Mouse (Mus musculus): ENCODE measurements around the gene Them4. TPM values are rescaled to one million over a fixed set of nuclear protein-coding genes. Genes with fewer than 3 reads are reported as not detected.

Them4 gene
- polyA plus RNA-seq, 1 experiment from 2014 or later, result 9.6 TPM

- ATAC-seq (replicated peaks; ENCODE audit: low FRiP score), result no peak
- Histone ChIP-seq H3K4me3 (ENCODE audit: low read depth, low read length) (no peak overlapping the region), H3K4me1 (replicated peaks; ENCODE audit: control insufficient read depth, insufficient read depth, low read length) (peaks cover 15% of the 10 kb centered on the region), H3K36me3 (ENCODE audit: control insufficient read depth, insufficient read depth, low read length) (no peaks in the 10 kb centered on the region), H3K9me3 (ENCODE audit: control insufficient read depth, low read length) (no peaks in the 10 kb centered on the region), H3K27me3 (ENCODE audit: control insufficient read depth, insufficient read depth, low read length) (peaks cover 4% of the 10 kb centered on the region; the same call in 1 of the 2 replicates), H3K4me2 (ENCODE audit: low read depth, low read length, severe bottlenecking) (no peak overlapping the region), H3K9ac (ENCODE audit: low read length) (no peak overlapping the region), H3K27ac (ENCODE audit: low read depth, low read length) (no peak overlapping the region)
- no peak for DNase-seq (ENCODE audit: low spot score)
- WGBS, result 0% methylated on average over 3 of the region's 3 CpGs
These were observed 62.1 kb downstream of the Them4 start for GRCm38 (mm10) chr3:94372038-94372437.

DNA sequence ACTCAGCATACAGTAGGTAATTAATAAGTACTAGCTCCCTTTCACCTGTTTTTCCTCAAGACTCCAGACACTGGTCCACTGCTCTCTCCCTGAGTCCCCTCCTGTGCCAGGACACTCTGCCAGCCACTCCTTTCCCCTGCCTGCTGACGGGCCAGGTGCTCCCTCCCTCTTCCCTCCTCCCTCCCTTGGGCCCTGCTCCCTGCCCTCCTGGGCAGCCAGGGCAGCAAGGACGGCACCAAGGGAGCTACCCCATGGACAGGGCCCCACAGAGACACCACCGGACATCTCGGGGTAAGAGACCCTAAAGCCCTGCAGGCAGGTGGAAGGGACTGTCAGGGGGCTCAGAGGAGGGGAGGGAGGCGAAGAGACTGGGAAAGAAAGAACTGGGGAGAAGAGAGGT, 62.8 kb downstream of the Them4 start, which contains the start of gene Rorc:
Gene Rorc, plus strand, starts transcription at position 154 of the 400 bp plus-strand sequence.
- H3K4me3 ChIP-seq (ENCODE audit: low read depth, low read length), result peak within 1 kb of the TSS; percentile 7; the same call in 1 of the 2 replicates
- peak within 1 kb of the TSS; percentile 43 for H3K4me2 ChIP-seq (ENCODE audit: low read depth, low read length, severe bottlenecking)
- WGBS, result 16% methylated on average over 5 of the region's 5 CpGs
- ATAC-seq (replicated peaks; ENCODE audit: low FRiP score) (0 out of 2 replicates have a peak, but pooled peaks have one; percentile 13), DNase-seq (ENCODE audit: low spot score) (no peak)
- H3K4me1 ChIP-seq (replicated peaks; ENCODE audit: control insufficient read depth, insufficient read depth, low read length), result peaks cover 15% of the 10 kb centered on the region
- H3K9me3 ChIP-seq (ENCODE audit: control insufficient read depth, low read length), result no peaks in the 10 kb centered on the region
- H3K9ac ChIP-seq (ENCODE audit: low read length), result peak within 1 kb of the TSS; percentile 16
- peaks cover 4% of the 10 kb centered on the region; the same call in 1 of the 2 replicates for H3K27me3 ChIP-seq (ENCODE audit: control insufficient read depth, insufficient read depth, low read length)
- no peak within 1 kb of the TSS for H3K27ac ChIP-seq (ENCODE audit: low read depth, low read length)
- no peaks in the 10 kb centered on the region for H3K36me3 ChIP-seq (ENCODE audit: control insufficient read depth, insufficient read depth, low read length)

- Histone ChIP-seq H3K4me3 (ENCODE audit: low read depth, low read length) (peak overlapping the region; percentile 7; the same call in 1 of the 2 replicates), H3K36me3 (ENCODE audit: control insufficient read depth, insufficient read depth, low read length) (no peaks in the 10 kb centered on the region), H3K27ac (ENCODE audit: low read depth, low read length) (no peak overlapping the region), H3K4me1 (replicated peaks; ENCODE audit: control insufficient read depth, insufficient read depth, low read length) (peaks cover 15% of the 10 kb centered on the region), H3K4me2 (ENCODE audit: low read depth, low read length, severe bottlenecking) (peak overlapping the region; percentile 43), H3K9me3 (ENCODE audit: control insufficient read depth, low read length) (no peaks in the 10 kb centered on the region), H3K27me3 (ENCODE audit: control insufficient read depth, insufficient read depth, low read length) (peaks cover 4% of the 10 kb centered on the region; the same call in 1 of the 2 replicates), H3K9ac (ENCODE audit: low read length) (peak overlapping the region; percentile 16)
- 4% methylated on average over 10 of the region's 10 CpGs for WGBS
- ATAC-seq (replicated peaks; ENCODE audit: low FRiP score) (peak; percentile 50; the same call in 1 of the 2 replicates), DNase-seq (ENCODE audit: low spot score) (no peak)
These were observed 63.2 kb downstream of the Them4 start for GRCm38 (mm10) chr3:94373090-94373489.

GRCm38 (mm10) chr3:94373597-94374011, 63.7 kb downstream of the Them4 start:
- peaks cover 4% of the 10 kb centered on the region; the same call in 1 of the 2 replicates for H3K27me3 ChIP-seq (ENCODE audit: control insufficient read depth, insufficient read depth, low read length)
- peaks cover 15% of the 10 kb centered on the region for H3K4me1 ChIP-seq (replicated peaks; ENCODE audit: control insufficient read depth, insufficient read depth, low read length)
- no peaks in the 10 kb centered on the region for H3K36me3 ChIP-seq (ENCODE audit: control insufficient read depth, insufficient read depth, low read length)
- H3K9ac ChIP-seq (ENCODE audit: low read length), result peak overlapping the region; percentile 16; the same call in 1 of the 2 replicates
- no peak overlapping the region for H3K27ac ChIP-seq (ENCODE audit: low read depth, low read length)
- no peak for DNase-seq (ENCODE audit: low spot score)
- 0% methylated on average over 5 of the region's 5 CpGs for WGBS
- H3K4me2 ChIP-seq (ENCODE audit: low read depth, low read length, severe bottlenecking), result peak overlapping the region; percentile 43; the same call in 1 of the 2 replicates
- ATAC-seq (replicated peaks; ENCODE audit: low FRiP score), result peak; percentile 61
- H3K4me3 ChIP-seq (ENCODE audit: low read depth, low read length), result peak overlapping the region; percentile 7; the same call in 1 of the 2 replicates
- no peaks in the 10 kb centered on the region for H3K9me3 ChIP-seq (ENCODE audit: control insufficient read depth, low read length)

GRCm38 (mm10) chr3:94374636-94375035, 64.7 kb downstream of the Them4 start:
- no peaks in the 10 kb centered on the region for H3K36me3 ChIP-seq (ENCODE audit: control insufficient read depth, insufficient read depth, low read length)
- H3K9me3 ChIP-seq (ENCODE audit: control insufficient read depth, low read length), result no peaks in the 10 kb centered on the region
- H3K27me3 ChIP-seq (ENCODE audit: control insufficient read depth, insufficient read depth, low read length), result peaks cover 4% of the 10 kb centered on the region; the same call in 1 of the 2 replicates
- H3K9ac ChIP-seq (ENCODE audit: low read length), result no peak overlapping the region
- H3K4me1 ChIP-seq (replicated peaks; ENCODE audit: control insufficient read depth, insufficient read depth, low read length), result peaks cover 15% of the 10 kb centered on the region
- ATAC-seq (replicated peaks; ENCODE audit: low FRiP score), result no peak
- H3K4me3 ChIP-seq (ENCODE audit: low read depth, low read length), result no peak overlapping the region
- DNase-seq (ENCODE audit: low spot score), result no peak
- H3K4me2 ChIP-seq (ENCODE audit: low read depth, low read length, severe bottlenecking), result no peak overlapping the region
- H3K27ac ChIP-seq (ENCODE audit: low read depth, low read length), result no peak overlapping the region

GRCm38 (mm10) chr3:94375146-94375545, 65.3 kb downstream of the Them4 start:
- no peak overlapping the region for H3K4me2 ChIP-seq (ENCODE audit: low read depth, low read length, severe bottlenecking)
- H3K27ac ChIP-seq (ENCODE audit: low read depth, low read length), result no peak overlapping the region
- DNase-seq (ENCODE audit: low spot score) (no peak), ATAC-seq (replicated peaks; ENCODE audit: low FRiP score) (no peak)
- no peaks in the 10 kb centered on the region for H3K9me3 ChIP-seq (ENCODE audit: control insufficient read depth, low read length)
- no peak overlapping the region for H3K9ac ChIP-seq (ENCODE audit: low read length)
- no peaks in the 10 kb centered on the region for H3K36me3 ChIP-seq (ENCODE audit: control insufficient read depth, insufficient read depth, low read length)
- H3K4me3 ChIP-seq (ENCODE audit: low read depth, low read length), result no peak overlapping the region
- 44% methylated on average over 2 of the region's 2 CpGs for whole genome bisulfite sequencing
- peaks cover 4% of the 10 kb centered on the region; the same call in 1 of the 2 replicates for H3K27me3 ChIP-seq (ENCODE audit: control insufficient read depth, insufficient read depth, low read length)
- peaks cover 15% of the 10 kb centered on the region for H3K4me1 ChIP-seq (replicated peaks; ENCODE audit: control insufficient read depth, insufficient read depth, low read length)

GRCm38 (mm10) chr3:94375861-94376260, 66.0 kb downstream of the Them4 start:
- DNase-seq (ENCODE audit: low spot score), result no peak
- Histone ChIP-seq H3K4me3 (ENCODE audit: low read depth, low read length) (no peak overlapping the region), H3K9ac (ENCODE audit: low read length) (no peak overlapping the region), H3K27me3 (ENCODE audit: control insufficient read depth, insufficient read depth, low read length) (peaks cover 4% of the 10 kb centered on the region; the same call in 1 of the 2 replicates), H3K4me1 (replicated peaks; ENCODE audit: control insufficient read depth, insufficient read depth, low read length) (peaks cover 15% of the 10 kb centered on the region), H3K9me3 (ENCODE audit: control insufficient read depth, low read length) (no peaks in the 10 kb centered on the region), H3K4me2 (ENCODE audit: low read depth, low read length, severe bottlenecking) (no peak overlapping the region), H3K27ac (ENCODE audit: low read depth, low read length) (no peak overlapping the region), H3K36me3 (ENCODE audit: control insufficient read depth, insufficient read depth, low read length) (no peaks in the 10 kb centered on the region)
- ATAC-seq (replicated peaks; ENCODE audit: low FRiP score), result no peak
- 50% methylated on average over 5 of the region's 5 CpGs for WGBS

- Histone ChIP-seq H3K27ac (ENCODE audit: low read depth, low read length) (no peak overlapping the region), H3K9me3 (ENCODE audit: control insufficient read depth, low read length) (no peaks in the 10 kb centered on the region), H3K36me3 (ENCODE audit: control insufficient read depth, insufficient read depth, low read length) (no peaks in the 10 kb centered on the region), H3K9ac (ENCODE audit: low read length) (no peak overlapping the region), H3K4me2 (ENCODE audit: low read depth, low read length, severe bottlenecking) (no peak overlapping the region), H3K27me3 (ENCODE audit: control insufficient read depth, insufficient read depth, low read length) (peaks cover 4% of the 10 kb centered on the region; the same call in 1 of the 2 replicates), H3K4me1 (replicated peaks; ENCODE audit: control insufficient read depth, insufficient read depth, low read length) (peaks cover 12% of the 10 kb centered on the region), H3K4me3 (ENCODE audit: low read depth, low read length) (no peak overlapping the region)
- ATAC-seq (replicated peaks; ENCODE audit: low FRiP score) (no peak), DNase-seq (ENCODE audit: low spot score) (no peak)
- 26% methylated on average over 13 of the region's 13 CpGs for whole genome bisulfite sequencing
These were observed 67.4 kb downstream of the Them4 start for GRCm38 (mm10) chr3:94377028-94377923.
